Mouse (Mus musculus): ENCODE data around the gene Zfp128. TPM values are rescaled to one million over a fixed set of nuclear protein-coding genes. Genes with fewer than 3 reads are reported as not detected.
"Not testable (repeated sequence)": the region's sequence is repeated elsewhere in the genome, so short reads cannot be mapped to it uniquely, and the experiment has no call there.

The Zfp128 gene
- 6.3 and 7.7 TPM in 2 replicates for polyA plus RNA-seq (2014; fragmentation: Nextera tagmentation; extraction: Ambion mirVana)

DNA sequence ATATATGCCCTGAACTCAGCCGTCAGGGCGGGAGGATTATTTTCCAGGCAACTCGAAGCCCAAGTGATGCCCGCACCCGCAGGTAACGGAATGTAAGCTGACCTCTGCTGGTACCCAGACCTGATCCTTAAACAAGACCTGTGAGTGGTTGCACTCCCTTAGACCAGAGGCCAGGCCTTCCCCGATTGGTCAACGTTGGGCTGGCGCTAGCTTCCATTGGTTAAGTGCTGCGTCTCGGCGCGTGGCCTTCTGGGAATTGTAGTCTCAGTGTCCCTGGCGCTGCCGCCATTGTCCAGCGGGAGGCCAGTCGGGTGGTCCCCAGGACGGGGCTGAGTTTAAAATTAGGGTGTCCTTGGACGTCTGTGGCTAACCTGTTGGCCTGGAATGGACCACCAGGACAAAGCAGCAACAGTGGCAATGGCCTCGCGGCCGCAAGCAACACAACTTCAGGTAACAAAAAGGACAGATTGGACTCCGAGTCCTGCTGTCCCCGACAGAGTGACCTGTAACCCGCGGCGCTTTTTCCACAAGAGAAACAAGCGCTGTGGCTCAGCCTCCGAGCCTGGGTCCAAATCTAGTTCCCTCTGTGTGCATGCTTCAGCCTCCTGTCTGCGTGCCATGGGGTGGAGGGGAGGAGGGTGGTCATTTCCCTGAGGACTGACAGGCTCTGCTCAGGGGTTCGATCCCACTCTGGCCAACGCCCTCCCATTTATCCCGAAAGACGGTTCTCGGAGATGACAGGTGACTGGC, at the start of gene Zfp128:
Zfp128 (plus strand) TSS at position 267 of the 750 bp plus-strand sequence.
- Histone ChIP-seq H3K9ac (ENCODE audit: low read length) (peak within 1 kb of the TSS; percentile 91), H3K4me3 (ENCODE audit: low read depth, low read length) (peak within 1 kb of the TSS; percentile 74), H3K4me2 (ENCODE audit: low read depth, severe bottlenecking) (peak within 1 kb of the TSS; percentile 73), H3K27me3 (ENCODE audit: control insufficient read depth, insufficient read depth, low read length) (no peaks in the 10 kb centered on the region), H3K36me3 (ENCODE audit: control insufficient read depth, insufficient read depth, low read length) (no peaks in the 10 kb centered on the region; the same call in 1 of the 2 replicates), H3K4me1 (ENCODE audit: control insufficient read depth, insufficient read depth, low read length) (no peaks in the 10 kb centered on the region), H3K9me3 (ENCODE audit: control insufficient read depth, low read length) (no peaks in the 10 kb centered on the region), H3K27ac (replicated peaks; ENCODE audit: low read depth, low read length) (no peak within 1 kb of the TSS)
- DNase-seq (ENCODE audit: low spot score) (peak; percentile 96), ATAC-seq (ENCODE audit: insufficient number of reproducible peaks, low FRiP score, low TSS enrichment, low read depth) (peak; percentile 100)
- 3% methylated on average over 35 of the region's 35 CpGs for WGBS

DNA sequence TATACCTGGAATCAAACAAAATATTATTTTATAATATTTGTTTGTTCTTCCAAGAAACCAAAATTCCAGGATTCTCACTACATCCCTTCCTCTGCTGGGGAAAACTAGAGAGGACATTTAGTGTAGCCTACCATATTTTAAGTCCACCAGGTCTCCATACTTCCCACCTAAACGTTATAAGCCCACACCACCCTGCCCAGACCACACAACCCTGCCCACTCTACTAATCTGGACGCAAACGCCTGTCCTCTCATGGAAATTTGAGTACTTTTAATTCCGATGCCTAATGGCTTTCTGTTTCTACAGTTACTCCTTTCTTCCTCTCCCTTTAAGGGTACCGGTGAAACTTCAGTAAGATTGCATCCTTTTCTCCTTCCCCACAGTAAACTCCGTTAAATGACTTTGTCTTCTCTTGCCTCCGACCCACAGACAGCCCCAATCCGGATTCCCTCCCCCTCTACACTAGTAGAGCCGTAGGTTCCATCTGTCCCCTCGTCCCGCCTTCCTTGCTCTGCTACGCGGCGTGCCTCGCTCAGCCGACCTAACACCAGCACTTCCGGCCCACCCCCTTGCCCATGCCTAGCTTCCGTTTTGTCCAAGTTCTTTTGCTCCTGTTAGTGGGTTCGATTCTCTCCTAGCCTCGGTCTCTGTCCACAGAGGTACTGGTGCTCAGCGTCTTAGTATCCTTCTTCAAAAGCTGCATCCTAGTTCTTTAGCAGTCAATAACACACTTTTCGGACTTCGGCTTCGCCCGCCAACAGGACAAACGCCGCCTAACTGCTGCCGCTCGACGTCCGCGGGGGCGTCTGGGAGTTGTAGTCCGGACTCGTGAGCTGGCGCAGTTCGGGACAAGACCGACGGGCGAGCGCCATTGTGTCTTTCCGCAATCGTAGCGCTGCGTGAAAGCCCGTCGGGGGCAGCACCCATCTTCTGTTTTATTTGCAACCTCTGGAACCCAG, 46.5 kb upstream of the Zfp128 start, which contains the start of gene Zfp110:
Zfp110 (plus strand) TSS at position 600 of the 959 bp plus-strand sequence.
- Histone ChIP-seq H3K4me1 (ENCODE audit: control insufficient read depth, insufficient read depth, low read length) (no peaks in the 10 kb centered on the region), H3K27ac (replicated peaks; ENCODE audit: low read depth, low read length) (no peak within 1 kb of the TSS), H3K27me3 (ENCODE audit: control insufficient read depth, insufficient read depth, low read length) (no peaks in the 10 kb centered on the region), H3K9ac (ENCODE audit: low read length) (peak within 1 kb of the TSS; percentile 61), H3K9me3 (ENCODE audit: control insufficient read depth, low read length) (peaks cover 4% of the 10 kb centered on the region; the same call in 1 of the 2 replicates), H3K4me3 (ENCODE audit: low read depth, low read length) (peak within 1 kb of the TSS; percentile 48), H3K36me3 (ENCODE audit: control insufficient read depth, insufficient read depth, low read length) (peaks cover 12% of the 10 kb centered on the region; the same call in 1 of the 2 replicates), H3K4me2 (ENCODE audit: low read depth, severe bottlenecking) (peak within 1 kb of the TSS; percentile 41)
- DNase-seq (ENCODE audit: low spot score): peak; percentile 92
- WGBS: 4% methylated on average over 47 of the region's 47 CpGs
- ATAC-seq (ENCODE audit: insufficient number of reproducible peaks, low FRiP score, low TSS enrichment, low read depth): peak; percentile 94

DNA sequence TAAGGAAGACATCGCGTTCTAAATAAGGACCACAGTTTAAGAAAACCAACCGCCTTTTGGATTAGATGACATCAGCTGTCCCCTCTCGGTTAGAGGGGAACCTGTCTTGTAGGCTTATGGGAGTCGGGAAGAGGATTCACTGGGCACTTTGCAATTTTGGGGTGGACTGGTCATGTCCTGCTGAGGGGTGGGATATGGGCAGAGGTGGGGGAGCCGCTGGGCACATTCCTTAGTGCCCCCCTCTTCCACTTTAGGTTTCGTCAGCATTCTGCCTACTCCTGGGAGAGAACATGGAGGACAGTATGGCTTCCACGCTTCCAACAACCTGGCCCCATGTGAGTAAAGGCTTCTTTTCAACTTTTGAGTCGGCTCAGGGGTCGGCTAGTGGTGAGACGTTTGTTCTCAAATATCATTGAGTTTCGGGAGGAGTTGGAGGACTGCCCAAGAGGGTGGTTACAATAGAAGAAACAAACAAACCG, 45.7 kb upstream of the Zfp128 start:
- Histone ChIP-seq H3K27me3 (ENCODE audit: control insufficient read depth, insufficient read depth, low read length) (no peaks in the 10 kb centered on the region), H3K27ac (replicated peaks; ENCODE audit: low read depth, low read length) (no peak overlapping the region), H3K9me3 (ENCODE audit: control insufficient read depth, low read length) (peaks cover 8% of the 10 kb centered on the region; the same call in 1 of the 2 replicates), H3K9ac (ENCODE audit: low read length) (peak overlapping the region; percentile 61), H3K4me3 (ENCODE audit: low read depth, low read length) (peak overlapping the region; percentile 48), H3K36me3 (ENCODE audit: control insufficient read depth, insufficient read depth, low read length) (peaks cover 17% of the 10 kb centered on the region; the same call in 1 of the 2 replicates), H3K4me2 (ENCODE audit: low read depth, severe bottlenecking) (peak overlapping the region; percentile 41), H3K4me1 (ENCODE audit: control insufficient read depth, insufficient read depth, low read length) (no peaks in the 10 kb centered on the region)
- DNase-seq (ENCODE audit: low spot score): no peak
- peak; percentile 53 for ATAC-seq (ENCODE audit: insufficient number of reproducible peaks, low FRiP score, low TSS enrichment, low read depth)
- WGBS: 42% methylated on average over 13 of the region's 13 CpGs

DNA sequence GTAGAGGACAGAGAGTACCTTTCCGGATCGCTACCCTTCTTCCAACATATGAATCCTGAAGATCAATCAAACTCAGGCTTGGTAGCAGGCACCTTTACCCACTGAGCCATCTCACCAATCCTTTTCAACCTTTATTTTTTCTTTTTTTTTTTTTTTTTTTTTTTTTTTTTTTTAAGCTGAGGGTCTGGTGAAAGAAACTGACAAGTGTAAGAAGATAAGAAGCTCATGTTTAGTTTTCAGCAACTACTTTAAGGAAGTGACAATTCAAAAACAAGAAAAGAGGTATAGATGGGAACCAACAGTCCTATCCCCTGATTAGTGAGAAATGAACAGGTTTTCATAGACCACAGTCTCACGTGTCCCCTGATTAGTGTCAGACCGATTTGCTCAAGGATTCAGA, 45.2 kb upstream of the Zfp128 start:
- peaks cover 8% of the 10 kb centered on the region; the same call in 1 of the 2 replicates for H3K9me3 ChIP-seq (ENCODE audit: control insufficient read depth, low read length)
- DNase-seq (ENCODE audit: low spot score) (no peak), ATAC-seq (ENCODE audit: insufficient number of reproducible peaks, low FRiP score, low TSS enrichment, low read depth) (no peak)
- no peak overlapping the region for H3K27ac ChIP-seq (replicated peaks; ENCODE audit: low read depth, low read length)
- H3K4me1 ChIP-seq (ENCODE audit: control insufficient read depth, insufficient read depth, low read length): no peaks in the 10 kb centered on the region
- H3K27me3 ChIP-seq (ENCODE audit: control insufficient read depth, insufficient read depth, low read length): no peaks in the 10 kb centered on the region
- H3K4me3 ChIP-seq (ENCODE audit: low read depth, low read length): no peak overlapping the region
- H3K36me3 ChIP-seq (ENCODE audit: control insufficient read depth, insufficient read depth, low read length): peaks cover 21% of the 10 kb centered on the region; the same call in 1 of the 2 replicates
- 95% methylated on average over 4 of the region's 4 CpGs for WGBS
- H3K4me2 ChIP-seq (ENCODE audit: low read depth, severe bottlenecking): peak overlapping the region; percentile 41
- H3K9ac ChIP-seq (ENCODE audit: low read length): no peak overlapping the region

DNA sequence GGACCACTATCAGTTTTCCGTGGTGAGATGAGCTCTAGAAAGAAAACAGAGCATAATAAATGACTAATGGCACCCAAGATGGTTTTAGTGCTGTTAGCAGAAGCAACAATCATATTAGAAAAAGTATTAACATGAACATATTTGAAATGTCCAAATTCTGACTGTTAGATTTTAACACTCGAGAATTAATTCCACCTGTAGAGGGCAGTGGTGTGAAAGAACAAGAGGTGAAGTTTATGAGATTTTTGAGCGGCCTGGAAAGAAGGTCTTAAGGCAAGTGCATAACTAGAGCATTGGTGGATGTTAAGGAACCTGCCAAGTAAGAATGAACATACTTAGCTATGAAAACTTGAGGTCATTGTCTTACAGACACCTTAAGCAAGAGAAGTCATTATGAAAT, 6.7 kb upstream of the Zfp128 start:
- no peak overlapping the region for H3K4me3 ChIP-seq (ENCODE audit: low read depth, low read length)
- no peak overlapping the region for H3K4me2 ChIP-seq (ENCODE audit: low read depth, severe bottlenecking)
- H3K36me3 ChIP-seq (ENCODE audit: control insufficient read depth, insufficient read depth, low read length): no peaks in the 10 kb centered on the region
- 22% methylated on average over 3 of the region's 3 CpGs for WGBS
- ATAC-seq (ENCODE audit: insufficient number of reproducible peaks, low FRiP score, low TSS enrichment, low read depth): no peak
- no peak overlapping the region for H3K9ac ChIP-seq (ENCODE audit: low read length)
- H3K4me1 ChIP-seq (ENCODE audit: control insufficient read depth, insufficient read depth, low read length): no peaks in the 10 kb centered on the region
- H3K27ac ChIP-seq (replicated peaks; ENCODE audit: low read depth, low read length): no peak overlapping the region
- H3K9me3 ChIP-seq (ENCODE audit: control insufficient read depth, low read length): peaks cover under 1% of the 10 kb centered on the region
- DNase-seq (ENCODE audit: low spot score): no peak
- no peaks in the 10 kb centered on the region for H3K27me3 ChIP-seq (ENCODE audit: control insufficient read depth, insufficient read depth, low read length)

DNA sequence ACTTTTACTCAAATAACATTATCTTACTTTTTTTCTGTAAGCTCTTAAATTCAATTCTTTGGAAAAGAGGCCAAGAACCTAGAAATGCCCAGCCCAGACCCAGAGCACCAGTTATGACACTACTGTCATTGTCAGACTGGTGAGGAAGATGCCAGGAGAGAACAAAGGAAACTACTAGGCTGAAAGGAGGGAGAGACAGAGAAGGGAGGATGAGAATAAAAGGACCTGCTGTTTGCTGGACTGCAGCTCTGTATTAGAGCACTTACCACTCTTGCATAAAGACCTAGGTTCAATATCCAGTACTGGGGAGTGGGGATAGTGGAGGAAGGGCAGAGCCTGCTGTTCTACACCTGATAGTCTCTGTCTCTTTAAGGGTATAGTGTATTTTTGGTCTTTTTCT, 941 bp upstream of the Zfp128 start:
- no peaks in the 10 kb centered on the region for H3K36me3 ChIP-seq (ENCODE audit: control insufficient read depth, insufficient read depth, low read length)
- ATAC-seq (ENCODE audit: insufficient number of reproducible peaks, low FRiP score, low TSS enrichment, low read depth): no peak

DNA sequence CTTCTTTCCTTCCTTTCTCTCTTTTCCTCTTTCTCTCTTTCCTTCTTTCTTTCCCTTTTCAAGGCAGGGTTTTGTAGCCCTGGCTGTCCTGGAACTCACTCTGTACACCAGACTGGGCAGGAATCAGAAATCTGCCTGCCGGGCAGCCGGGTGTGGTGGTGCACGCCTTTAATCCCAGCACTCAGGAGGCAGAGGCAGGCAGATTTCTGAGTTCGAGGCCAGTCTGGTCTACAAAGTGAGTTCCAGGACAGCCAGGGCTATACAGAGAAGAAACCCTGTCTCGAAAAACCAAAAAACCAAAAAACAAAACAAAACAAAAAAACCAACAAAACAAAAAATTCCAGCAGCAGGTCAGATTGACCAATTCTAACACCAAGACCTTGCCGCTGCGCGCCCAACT, 480 bp upstream of the Zfp128 start:
- not testable (repeated sequence) for H3K27me3 ChIP-seq (ENCODE audit: control insufficient read depth, insufficient read depth, low read length); H3K9ac ChIP-seq (ENCODE audit: low read length); H3K36me3 ChIP-seq (ENCODE audit: control insufficient read depth, insufficient read depth, low read length); H3K27ac ChIP-seq (replicated peaks; ENCODE audit: low read depth, low read length); H3K9me3 ChIP-seq (ENCODE audit: control insufficient read depth, low read length); DNase-seq (ENCODE audit: low spot score); H3K4me1 ChIP-seq (ENCODE audit: control insufficient read depth, insufficient read depth, low read length)
- 43% methylated on average over 8 of the region's 8 CpGs for WGBS
- H3K4me2 ChIP-seq (ENCODE audit: low read depth, severe bottlenecking): peak overlapping the region; percentile 73
- H3K4me3 ChIP-seq (ENCODE audit: low read depth, low read length): peak overlapping the region; percentile 74
- ATAC-seq (ENCODE audit: insufficient number of reproducible peaks, low FRiP score, low TSS enrichment, low read depth): peak; percentile 7; the same call in 1 of the 2 replicates

More for the DNA sequence above, 941 bp upstream of the Zfp128 start:
- Histone ChIP-seq H3K4me2 (ENCODE audit: low read depth, severe bottlenecking) (no peak overlapping the region), H3K4me3 (ENCODE audit: low read depth, low read length) (no peak overlapping the region), H3K27me3 (ENCODE audit: control insufficient read depth, insufficient read depth, low read length) (no peaks in the 10 kb centered on the region), H3K27ac (replicated peaks; ENCODE audit: low read depth, low read length) (no peak overlapping the region), H3K9ac (ENCODE audit: low read length) (no peak overlapping the region), H3K9me3 (ENCODE audit: control insufficient read depth, low read length) (no peaks in the 10 kb centered on the region), H3K4me1 (ENCODE audit: control insufficient read depth, insufficient read depth, low read length) (no peaks in the 10 kb centered on the region)
- no peak for DNase-seq (ENCODE audit: low spot score)

Data from limb, embryonic 11.5 days (tissue).